Mouse (Mus musculus): ENCODE measurements around the gene Tbc1d16. TPM values are rescaled to one million over a fixed set of nuclear protein-coding genes. Genes with fewer than 3 reads are reported as not detected.

The Tbc1d16 gene
- polyA plus RNA-seq, 1 experiment from 2014 or later: 13.6 TPM

DNA sequence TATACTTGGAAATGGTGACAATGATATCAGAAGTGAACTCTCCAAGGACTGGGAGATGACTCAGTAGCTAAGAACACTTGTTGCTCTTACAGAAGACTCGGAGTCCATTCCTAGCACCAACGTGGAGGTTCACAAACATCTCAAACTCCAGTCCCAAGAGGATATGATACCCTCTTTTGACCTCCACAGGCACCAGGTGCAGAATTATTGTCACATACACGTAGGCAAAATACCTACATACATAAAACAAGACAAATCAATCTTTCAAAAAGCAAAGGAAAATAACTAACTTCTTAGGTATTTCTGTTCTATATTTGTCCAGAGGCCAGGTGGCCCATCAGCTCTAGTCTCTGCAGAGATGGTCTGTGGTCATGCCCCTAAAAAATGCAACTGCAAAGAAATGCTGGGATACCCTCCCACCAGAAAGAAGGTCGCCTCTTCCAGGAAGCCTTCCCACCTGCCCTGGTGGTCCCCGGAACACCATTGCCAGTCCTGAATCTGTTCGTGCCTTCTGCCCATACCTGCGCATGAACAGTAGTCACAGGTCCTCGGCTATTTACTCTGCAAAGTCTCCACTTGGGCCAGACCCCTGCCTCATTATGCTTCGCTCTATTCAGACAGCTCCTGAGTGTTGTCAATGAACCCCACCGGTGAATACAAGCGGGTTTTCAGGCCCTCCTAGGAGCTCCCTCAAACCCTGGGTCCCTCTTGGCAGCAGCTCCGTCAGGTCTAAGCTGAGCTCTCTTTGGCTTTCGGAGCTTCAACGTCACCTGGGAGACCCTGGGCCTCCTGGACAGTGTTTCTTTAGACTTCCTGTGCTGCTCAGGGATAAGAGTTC, 95.9 kb downstream of the Tbc1d16 start:
- Histone ChIP-seq H3K9me3 (replicated peaks; ENCODE audit: control insufficient read depth, low read length) (no peaks in the 10 kb centered on the region; the same call in 1 of the 2 replicates), H3K36me3 (ENCODE audit: control insufficient read depth, insufficient read depth, low read length) (no peaks in the 10 kb centered on the region), H3K27ac (ENCODE audit: low read length) (no peak overlapping the region), H3K4me1 (ENCODE audit: control insufficient read depth, insufficient read depth, low read length) (peaks cover 26% of the 10 kb centered on the region), H3K4me2 (ENCODE audit: low read depth, low read length) (no peak overlapping the region), H3K27me3 (ENCODE audit: control insufficient read depth, insufficient read depth, low read length) (no peaks in the 10 kb centered on the region), H3K9ac (ENCODE audit: low read length) (no peak overlapping the region), H3K4me3 (replicated peaks; ENCODE audit: low read length) (no peak overlapping the region)
- 77% methylated on average over 14 of the region's 14 CpGs for whole genome bisulfite sequencing
- ATAC-seq (ENCODE audit: insufficient read depth, low FRiP score): no peak

DNA sequence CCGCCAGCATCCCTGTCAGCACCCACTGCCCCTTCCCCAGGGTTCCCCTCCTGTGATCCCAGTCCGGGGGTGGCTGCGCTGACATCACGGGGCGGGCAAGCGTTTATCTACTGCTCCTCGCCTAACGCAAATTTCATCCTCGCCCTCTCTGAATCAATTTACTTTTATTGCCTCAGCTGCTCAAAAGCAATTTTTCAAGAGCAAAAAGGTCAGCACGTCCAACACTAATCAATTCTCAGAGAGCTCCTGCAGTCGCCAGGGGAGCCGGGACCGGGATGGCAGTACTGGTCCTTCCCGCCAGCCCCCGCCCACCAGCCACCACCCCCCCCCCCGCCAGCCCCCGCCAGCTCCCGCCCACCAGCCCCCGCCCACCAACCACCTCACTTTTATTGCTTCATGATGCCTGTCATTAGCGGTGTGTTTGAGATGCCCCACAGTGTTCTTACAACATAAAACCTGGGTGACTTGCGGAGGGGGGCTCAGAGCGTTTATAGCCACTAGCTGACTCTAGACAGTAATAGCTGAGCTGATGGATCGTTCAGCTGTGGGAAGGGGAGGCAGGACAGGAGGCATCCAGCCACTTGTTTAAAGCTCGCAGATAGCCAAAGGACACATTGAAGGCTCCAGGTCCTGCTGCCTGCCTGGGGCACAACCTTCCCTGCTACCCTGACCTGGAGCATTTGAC, 98.1 kb downstream of the Tbc1d16 start:
- Histone ChIP-seq H3K9me3 (replicated peaks; ENCODE audit: control insufficient read depth, low read length) (no peaks in the 10 kb centered on the region; the same call in 1 of the 2 replicates), H3K9ac (ENCODE audit: low read length) (peak overlapping the region; percentile 39; the same call in 1 of the 2 replicates), H3K27me3 (ENCODE audit: control insufficient read depth, insufficient read depth, low read length) (no peaks in the 10 kb centered on the region), H3K36me3 (ENCODE audit: control insufficient read depth, insufficient read depth, low read length) (no peaks in the 10 kb centered on the region), H3K4me1 (ENCODE audit: control insufficient read depth, insufficient read depth, low read length) (peaks cover 41% of the 10 kb centered on the region), H3K4me3 (replicated peaks; ENCODE audit: low read length) (no peak overlapping the region), H3K27ac (ENCODE audit: low read length) (no peak overlapping the region), H3K4me2 (ENCODE audit: low read depth, low read length) (peak overlapping the region; percentile 27; the same call in 1 of the 2 replicates)
- WGBS: 8% methylated on average over 23 of the region's 24 CpGs
- ATAC-seq (ENCODE audit: insufficient read depth, low FRiP score): no peak

DNA sequence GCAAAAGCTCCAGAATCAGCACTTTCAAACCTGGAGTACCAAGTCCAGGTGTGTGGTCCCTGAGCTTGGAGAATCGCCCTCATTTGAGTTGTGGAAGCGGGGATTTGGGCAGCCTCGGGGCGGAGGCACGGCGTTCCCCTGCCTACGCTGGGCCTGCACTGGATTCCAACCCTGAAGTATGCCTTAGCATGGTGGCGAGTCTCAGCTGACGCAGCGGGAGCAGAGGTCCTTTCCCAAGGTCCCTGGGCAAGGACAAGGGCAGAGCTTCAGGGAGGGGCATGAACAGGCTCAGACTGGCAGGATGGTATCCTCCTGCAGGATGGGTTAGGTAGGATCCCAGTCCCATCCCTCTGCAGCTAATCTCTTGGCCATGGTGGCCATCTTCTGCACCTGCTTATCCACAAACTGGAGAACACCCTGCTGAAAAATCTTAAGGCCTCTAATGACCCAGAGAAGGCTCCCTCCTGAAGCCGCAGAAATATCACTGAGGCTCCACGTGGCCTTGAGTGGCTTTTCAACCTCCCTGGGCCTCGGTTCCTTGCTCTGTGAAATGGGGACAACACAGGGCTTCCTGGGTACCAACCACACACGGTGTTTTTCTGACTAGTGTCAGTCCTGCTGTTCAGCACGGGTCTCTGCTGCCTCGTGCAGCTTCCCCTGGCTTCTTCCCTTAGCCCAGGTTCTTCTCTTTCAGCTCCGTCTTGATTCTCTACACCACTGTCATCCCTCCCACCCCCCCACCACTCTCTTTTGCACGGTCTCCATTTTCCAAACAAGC, 98.8 kb downstream of the Tbc1d16 start:
- Histone ChIP-seq H3K27ac (ENCODE audit: low read length) (no peak overlapping the region), H3K27me3 (ENCODE audit: control insufficient read depth, insufficient read depth, low read length) (no peaks in the 10 kb centered on the region), H3K9me3 (replicated peaks; ENCODE audit: control insufficient read depth, low read length) (no peaks in the 10 kb centered on the region; the same call in 1 of the 2 replicates), H3K4me2 (ENCODE audit: low read depth, low read length) (0 out of 2 replicates have a peak overlapping the region, but pooled peaks have one; percentile 27), H3K4me3 (replicated peaks; ENCODE audit: low read length) (no peak overlapping the region), H3K36me3 (ENCODE audit: control insufficient read depth, insufficient read depth, low read length) (no peaks in the 10 kb centered on the region), H3K4me1 (ENCODE audit: control insufficient read depth, insufficient read depth, low read length) (peaks cover 41% of the 10 kb centered on the region), H3K9ac (ENCODE audit: low read length) (peak overlapping the region; percentile 26; the same call in 1 of the 2 replicates)
- ATAC-seq (ENCODE audit: insufficient read depth, low FRiP score): no peak
- 54% methylated on average over 18 of the region's 18 CpGs for WGBS

DNA sequence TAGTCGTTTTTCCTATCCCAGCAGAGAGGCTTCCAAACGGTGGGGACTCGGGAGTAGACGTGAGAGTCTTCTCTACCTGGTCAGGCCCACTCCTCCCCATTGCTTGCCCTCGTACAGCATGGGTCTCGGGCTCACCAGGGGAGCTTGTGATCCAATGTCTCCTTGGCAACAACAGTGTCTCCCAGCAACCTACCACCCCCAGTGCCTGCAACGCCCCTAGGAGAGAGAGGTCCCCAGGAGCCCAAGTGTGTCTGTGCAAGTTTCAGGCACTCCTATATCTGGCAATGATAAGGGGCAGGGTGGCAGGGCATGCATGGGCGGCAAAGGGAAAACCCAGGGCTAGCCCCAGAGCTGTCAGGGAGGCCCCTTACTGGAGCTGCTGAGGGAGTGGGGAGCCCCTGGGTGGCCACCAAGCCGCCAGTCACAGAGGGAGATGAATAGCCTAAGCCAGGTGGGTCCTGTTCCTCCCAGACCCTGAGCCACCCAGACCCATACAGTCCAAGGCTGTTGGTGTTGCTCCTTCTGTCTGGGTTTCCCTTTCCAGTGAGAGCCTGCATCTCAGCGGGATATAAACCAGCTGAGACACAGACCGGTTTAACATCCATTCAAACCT, 99.5 kb downstream of the Tbc1d16 start:
- H3K4me2 ChIP-seq (ENCODE audit: low read depth, low read length): no peak overlapping the region
- 51% methylated on average over 11 of the region's 11 CpGs for WGBS
- H3K9me3 ChIP-seq (replicated peaks; ENCODE audit: control insufficient read depth, low read length): no peaks in the 10 kb centered on the region; the same call in 1 of the 2 replicates
- no peaks in the 10 kb centered on the region for H3K36me3 ChIP-seq (ENCODE audit: control insufficient read depth, insufficient read depth, low read length)
- peak overlapping the region; percentile 23; the same call in 1 of the 2 replicates for H3K27ac ChIP-seq (ENCODE audit: low read length)
- H3K4me1 ChIP-seq (ENCODE audit: control insufficient read depth, insufficient read depth, low read length): peaks cover 39% of the 10 kb centered on the region
- H3K4me3 ChIP-seq (replicated peaks; ENCODE audit: low read length): no peak overlapping the region
- H3K9ac ChIP-seq (ENCODE audit: low read length): peak overlapping the region; percentile 44; the same call in 1 of the 2 replicates
- no peaks in the 10 kb centered on the region for H3K27me3 ChIP-seq (ENCODE audit: control insufficient read depth, insufficient read depth, low read length)
- no peak for ATAC-seq (ENCODE audit: insufficient read depth, low FRiP score)

DNA sequence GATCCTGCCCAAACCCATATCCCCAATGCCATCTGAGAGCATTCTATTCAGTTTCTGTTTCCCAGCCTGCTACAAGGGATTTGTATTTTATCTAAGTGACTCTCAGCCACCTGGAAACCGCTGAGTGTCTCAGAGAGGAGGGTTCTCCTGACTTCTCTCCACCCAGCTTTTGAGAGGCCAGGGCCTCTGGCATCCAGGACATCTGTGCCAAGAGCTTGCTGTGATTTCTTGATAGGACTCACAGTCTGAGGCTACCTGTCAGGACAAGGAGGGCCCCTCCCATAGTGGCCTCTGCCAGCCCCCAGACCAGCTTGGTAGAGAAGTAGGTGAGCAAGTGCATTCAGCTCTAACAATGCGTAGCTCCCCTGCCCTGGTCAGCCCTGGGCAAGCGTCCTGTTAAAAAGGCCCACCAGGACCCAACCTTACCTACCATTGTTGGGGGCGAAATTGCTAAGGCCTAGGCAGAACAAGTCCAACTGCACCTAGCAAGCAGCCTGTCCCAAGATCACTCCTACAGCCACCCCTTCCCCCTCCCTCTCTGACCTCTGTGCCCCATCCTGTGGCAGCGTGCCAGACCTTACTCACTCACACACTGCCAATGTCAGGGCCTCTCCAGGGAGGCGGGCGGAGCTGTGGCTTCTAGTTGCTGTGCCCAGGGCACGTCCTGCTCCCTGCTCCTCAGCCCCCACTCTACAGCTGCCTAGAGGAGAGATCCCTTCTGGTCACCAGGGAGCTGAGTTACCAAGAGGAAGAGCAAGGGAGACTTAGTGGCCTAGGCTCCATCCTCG, 100.4 kb downstream of the Tbc1d16 start:
- 55% methylated on average over 9 of the region's 9 CpGs for WGBS
- peak overlapping the region; percentile 84 for H3K27ac ChIP-seq (ENCODE audit: low read length)
- H3K36me3 ChIP-seq (ENCODE audit: control insufficient read depth, insufficient read depth, low read length): no peaks in the 10 kb centered on the region
- ATAC-seq (ENCODE audit: insufficient read depth, low FRiP score): peak; percentile 63; the same call in 1 of the 2 replicates
- peaks cover 41% of the 10 kb centered on the region for H3K4me1 ChIP-seq (ENCODE audit: control insufficient read depth, insufficient read depth, low read length)
- H3K9me3 ChIP-seq (replicated peaks; ENCODE audit: control insufficient read depth, low read length): no peaks in the 10 kb centered on the region; the same call in 1 of the 2 replicates
- H3K4me2 ChIP-seq (ENCODE audit: low read depth, low read length): no peak overlapping the region
- no peak overlapping the region for H3K4me3 ChIP-seq (replicated peaks; ENCODE audit: low read length)
- no peaks in the 10 kb centered on the region for H3K27me3 ChIP-seq (ENCODE audit: control insufficient read depth, insufficient read depth, low read length)
- H3K9ac ChIP-seq (ENCODE audit: low read length): peak overlapping the region; percentile 44; the same call in 1 of the 2 replicates

DNA sequence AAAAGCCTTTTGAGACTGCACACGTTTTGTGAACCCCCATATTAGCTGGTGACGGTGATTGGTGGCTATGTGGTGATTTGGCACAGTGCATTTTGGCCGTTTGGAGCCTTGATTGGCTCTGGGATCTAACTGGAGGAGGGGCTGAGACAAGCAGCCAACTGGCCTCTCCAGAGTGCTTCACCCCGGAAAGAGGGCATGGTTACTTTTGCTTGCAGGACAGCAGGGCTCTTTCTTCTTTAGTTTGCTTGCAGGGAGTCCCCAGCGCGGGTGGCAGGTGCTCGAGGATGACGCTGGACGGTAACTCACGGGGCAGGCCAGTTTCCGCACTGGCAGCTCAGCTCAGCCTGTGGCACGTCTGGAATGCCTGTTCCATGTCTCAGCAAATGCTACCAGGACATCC, 101.2 kb downstream of the Tbc1d16 start:
- Histone ChIP-seq H3K9me3 (replicated peaks; ENCODE audit: control insufficient read depth, low read length) (no peaks in the 10 kb centered on the region; the same call in 1 of the 2 replicates), H3K4me3 (replicated peaks; ENCODE audit: low read length) (no peak overlapping the region), H3K27ac (ENCODE audit: low read length) (peak overlapping the region; percentile 84), H3K4me2 (ENCODE audit: low read depth, low read length) (no peak overlapping the region), H3K9ac (ENCODE audit: low read length) (peak overlapping the region; percentile 56; the same call in 1 of the 2 replicates), H3K4me1 (ENCODE audit: control insufficient read depth, insufficient read depth, low read length) (peaks cover 41% of the 10 kb centered on the region), H3K36me3 (ENCODE audit: control insufficient read depth, insufficient read depth, low read length) (no peaks in the 10 kb centered on the region), H3K27me3 (ENCODE audit: control insufficient read depth, insufficient read depth, low read length) (no peaks in the 10 kb centered on the region)
- ATAC-seq (ENCODE audit: insufficient read depth, low FRiP score): no peak
- 34% methylated on average over 12 of the region's 12 CpGs for WGBS

DNA sequence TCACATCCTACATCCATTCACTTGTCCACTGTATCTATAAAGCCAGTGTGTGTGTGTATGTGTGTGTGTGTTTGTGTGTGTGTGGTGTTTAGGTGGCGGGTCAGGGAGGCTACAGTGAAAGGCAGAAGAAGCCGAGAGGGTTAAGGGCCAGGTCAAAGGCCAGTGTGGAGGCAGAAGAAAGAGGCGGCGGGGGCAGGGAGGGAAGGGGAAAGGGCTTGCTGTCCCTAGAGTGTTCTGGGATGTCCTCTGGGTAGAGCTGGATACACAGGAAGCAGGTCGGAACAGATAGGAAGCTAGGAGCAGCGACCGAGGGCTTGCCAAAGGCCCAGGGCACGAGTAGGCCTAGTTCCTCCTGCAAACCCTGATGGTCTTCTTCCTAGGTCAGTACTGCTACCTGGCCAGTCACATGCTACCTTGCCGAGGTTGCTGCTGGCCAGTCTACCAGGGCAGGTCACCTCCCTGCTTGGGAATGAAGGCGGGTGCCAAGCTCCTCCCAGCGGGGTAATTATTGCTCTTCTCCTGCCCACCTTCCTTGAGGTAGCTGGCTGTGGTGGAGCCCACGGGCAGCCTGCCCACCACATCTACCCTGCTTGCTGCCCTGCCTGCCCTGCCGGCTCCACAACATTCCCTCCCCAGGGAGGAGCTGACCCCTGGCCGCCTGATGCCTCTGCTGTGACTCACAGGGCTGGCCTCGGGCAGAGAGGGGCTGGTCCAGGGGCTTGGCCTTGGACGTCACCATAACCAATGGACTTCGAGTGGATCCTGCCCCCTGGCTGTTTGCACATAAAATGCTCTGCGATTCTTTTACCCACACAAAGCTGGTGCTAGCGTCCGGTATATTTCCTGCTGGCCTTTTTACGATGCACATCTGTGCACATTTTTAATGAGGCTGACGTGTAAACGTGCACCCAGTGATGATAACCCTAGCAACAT, 102.1 kb downstream of the Tbc1d16 start:
- Histone ChIP-seq H3K9ac (ENCODE audit: low read length) (peak overlapping the region; percentile 31; the same call in 1 of the 2 replicates), H3K36me3 (ENCODE audit: control insufficient read depth, insufficient read depth, low read length) (no peaks in the 10 kb centered on the region), H3K4me3 (replicated peaks; ENCODE audit: low read length) (no peak overlapping the region), H3K9me3 (replicated peaks; ENCODE audit: control insufficient read depth, low read length) (no peaks in the 10 kb centered on the region; the same call in 1 of the 2 replicates), H3K4me1 (ENCODE audit: control insufficient read depth, insufficient read depth, low read length) (peaks cover 41% of the 10 kb centered on the region), H3K27ac (ENCODE audit: low read length) (peak overlapping the region; percentile 84), H3K4me2 (ENCODE audit: low read depth, low read length) (peak overlapping the region; percentile 20; the same call in 1 of the 2 replicates), H3K27me3 (ENCODE audit: control insufficient read depth, insufficient read depth, low read length) (no peaks in the 10 kb centered on the region)
- WGBS: 25% methylated on average over 23 of the region's 23 CpGs
- ATAC-seq (ENCODE audit: insufficient read depth, low FRiP score): peak; percentile 89
